Mouse (Mus musculus): ENCODE data around the gene Zfr2.
"Not testable (repeated sequence)": the region's sequence is repeated elsewhere in the genome, so short reads cannot be mapped to it uniquely, and the experiment has no call there.

Gene Zfr2

GRCm38 (mm10) chr10:81202978-81203720 is 29.8 kb upstream of the Zfr2 start:
- no peak for DNase-seq (ENCODE audit: inconsistent ontology term)

- DNase-seq (ENCODE audit: inconsistent ontology term): no peak
Observed at GRCm38 (mm10) chr10:81204137-81204536, 28.8 kb upstream of the Zfr2 start.

- DNase-seq (ENCODE audit: inconsistent ontology term): no peak
Observed at GRCm38 (mm10) chr10:81210154-81210553, 22.8 kb upstream of the Zfr2 start.

- DNase-seq (ENCODE audit: inconsistent ontology term): no peak
Observed at GRCm38 (mm10) chr10:81216260-81216659, 16.7 kb upstream of the Zfr2 start.

- no peak for DNase-seq (ENCODE audit: inconsistent ontology term)
Observed at GRCm38 (mm10) chr10:81216810-81217209, 16.1 kb upstream of the Zfr2 start.

- not testable (repeated sequence) for DNase-seq (ENCODE audit: inconsistent ontology term)
Observed at GRCm38 (mm10) chr10:81217267-81217666, 15.7 kb upstream of the Zfr2 start.

GRCm38 (mm10) chr10:81217964-81218363 is 15.0 kb upstream of the Zfr2 start:
- DNase-seq (ENCODE audit: inconsistent ontology term): no peak

- DNase-seq (ENCODE audit: inconsistent ontology term): no peak
Observed at GRCm38 (mm10) chr10:81221402-81222015, 11.4 kb upstream of the Zfr2 start.

- not testable (repeated sequence) for DNase-seq (ENCODE audit: inconsistent ontology term)
Observed at GRCm38 (mm10) chr10:81223731-81224130, 9.2 kb upstream of the Zfr2 start.

GRCm38 (mm10) chr10:81229735-81230437 is 3.1 kb upstream of the Zfr2 start:
- no peak for DNase-seq (ENCODE audit: inconsistent ontology term)

- peak; percentile 57 for DNase-seq (ENCODE audit: inconsistent ontology term)
Observed at GRCm38 (mm10) chr10:81230438-81231332, 2.3 kb upstream of the Zfr2 start, which contains the start of gene Atcay. Gene Atcay, minus strand, starts transcription at chr10:81230833.

GRCm38 (mm10) chr10:81231436-81231835 is 1.5 kb upstream of the Zfr2 start:
- no peak for DNase-seq (ENCODE audit: inconsistent ontology term)

- DNase-seq (ENCODE audit: inconsistent ontology term): no peak
Observed at GRCm38 (mm10) chr10:81233226-81233585, 251 bp downstream of the Zfr2 start.

- DNase-seq (ENCODE audit: inconsistent ontology term): no peak
Observed at GRCm38 (mm10) chr10:81234206-81234605, 1.3 kb downstream of the Zfr2 start.

- no peak for DNase-seq (ENCODE audit: inconsistent ontology term)
Observed at GRCm38 (mm10) chr10:81236471-81237268, 3.7 kb downstream of the Zfr2 start.

- no peak for DNase-seq (ENCODE audit: inconsistent ontology term)
Observed at GRCm38 (mm10) chr10:81238618-81239017, 5.7 kb downstream of the Zfr2 start.

- DNase-seq (ENCODE audit: inconsistent ontology term): peak; percentile 50
Observed at GRCm38 (mm10) chr10:81240876-81241275, 7.9 kb downstream of the Zfr2 start.

- no peak for DNase-seq (ENCODE audit: inconsistent ontology term)
Observed at GRCm38 (mm10) chr10:81242021-81242420, 9.1 kb downstream of the Zfr2 start.

- DNase-seq (ENCODE audit: inconsistent ontology term): no peak
Observed at GRCm38 (mm10) chr10:81244146-81244545, 11.2 kb downstream of the Zfr2 start.

GRCm38 (mm10) chr10:81244595-81244994 is 11.6 kb downstream of the Zfr2 start:
- peak; percentile 56 for DNase-seq (ENCODE audit: inconsistent ontology term)

- DNase-seq (ENCODE audit: inconsistent ontology term): no peak
Observed at GRCm38 (mm10) chr10:81245166-81245565, 12.2 kb downstream of the Zfr2 start.

Data from Muller cell, postnatal 12 days (primary cell).